Mouse (Mus musculus) ES-E14 (cell line): ENCODE measurements around the gene AI597479.

ENCODE experiments used
- HCFC1 ChIP-seq: IDR thresholded peaks from 2 replicates; pipeline ENCODE4 v1.6.1; 2012; ENCODE audit warnings: low read length, inconsistent platforms, borderline replicate concordance; ENCODE audit not compliant: insufficient read depth
- MAFK ChIP-seq: IDR thresholded peaks from 2 replicates; pipeline ENCODE4 v1.6.1; 2014; ENCODE audit warnings: mild to moderate bottlenecking, low read depth, low read length, inconsistent platforms; ENCODE audit not compliant: insufficient read depth
- ZC3H11A ChIP-seq: IDR thresholded peaks from 2 replicates; pipeline ENCODE4 v1.6.1; 2012; ENCODE audit warnings: low read depth, mild to moderate bottlenecking, inconsistent platforms, low read length, borderline replicate concordance
- ZNF384 ChIP-seq: IDR thresholded peaks from 2 replicates; pipeline ENCODE4 v1.6.1; 2012; ENCODE audit warnings: low read depth, low read length, inconsistent platforms

- no peak for TF ChIP-seq ZC3H11A
- no peak for TF ChIP-seq HCFC1
- no peak for TF ChIP-seq ZNF384
- no peak for TF ChIP-seq MAFK
Observed at GRCm38 (mm10) chr1:43142849-43143248, 44.3 kb downstream of the AI597479 start.
